Mouse (Mus musculus) E14TG2a.4 (cell line): ENCODE data around the gene Cpeb2.

ENCODE experiments used
- CTCF ChIP-seq: conservative IDR thresholded peaks from 2 replicates; pipeline ENCODE4 v1.5.1; 2014; ENCODE audit warnings: low read length
- NANOG ChIP-seq: IDR thresholded peaks from 2 replicates; pipeline ENCODE4 v1.6.1; 2014; ENCODE audit warnings: borderline replicate concordance, low read length, mixed read lengths
- POU5F1 ChIP-seq: IDR thresholded peaks from 2 replicates; pipeline ENCODE4 v1.6.1; 2014; ENCODE audit warnings: low read length, borderline replicate concordance

- TF ChIP-seq CTCF (no peak), NANOG (no peak), POU5F1 (no peak)
Observed at GRCm38 (mm10) chr5:43257490-43257889, 24.5 kb downstream of the Cpeb2 start.
